Mouse (Mus musculus): ENCODE results near the gene Rhbg.

The Rhbg gene

DNA sequence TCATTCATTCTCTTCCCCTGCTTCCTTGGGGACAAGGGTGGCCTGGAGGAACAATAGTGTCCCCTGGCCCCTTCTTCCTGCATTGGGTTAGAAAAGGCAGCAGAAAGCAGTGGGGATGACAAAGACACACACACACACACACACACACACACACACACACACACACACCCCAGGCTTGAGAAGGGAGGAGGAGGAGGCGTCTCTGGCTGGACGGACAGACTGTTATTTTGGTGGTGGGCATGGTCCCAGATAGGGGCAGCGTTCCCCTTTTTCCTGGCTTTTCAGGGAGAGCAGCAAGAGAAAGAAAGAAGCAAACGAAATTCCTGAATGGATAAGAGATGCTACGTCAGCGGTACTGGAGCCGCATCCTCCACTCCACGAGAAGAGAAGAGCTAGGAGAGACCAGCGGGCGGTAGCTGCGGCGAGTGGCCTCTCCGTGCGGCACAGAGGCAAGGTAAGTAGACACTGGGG is 47.6 kb downstream of the Rhbg start:
- no peak for DNase-seq (ENCODE audit: low spot score)

DNA sequence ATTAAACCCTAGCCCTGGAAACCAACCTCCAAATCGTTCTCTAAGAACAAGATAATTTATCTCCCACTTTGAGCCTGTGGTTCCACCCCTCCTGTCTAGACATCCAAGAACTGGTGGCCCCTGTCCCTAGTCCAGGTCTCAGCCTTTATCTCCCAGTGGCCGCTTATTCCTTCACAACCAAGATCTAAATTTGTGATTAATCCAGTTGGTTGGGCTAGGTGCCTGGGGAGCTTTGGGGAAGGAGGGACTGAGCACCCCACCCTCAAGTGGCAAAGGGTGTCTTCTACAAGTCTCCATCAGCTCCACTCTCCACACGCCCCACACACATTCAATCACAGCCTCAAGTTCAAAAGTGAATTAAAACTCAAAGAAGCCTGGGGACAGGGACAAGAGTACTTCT is 48.0 kb downstream of the Rhbg start:
- DNase-seq (ENCODE audit: low spot score) = no peak

DNA sequence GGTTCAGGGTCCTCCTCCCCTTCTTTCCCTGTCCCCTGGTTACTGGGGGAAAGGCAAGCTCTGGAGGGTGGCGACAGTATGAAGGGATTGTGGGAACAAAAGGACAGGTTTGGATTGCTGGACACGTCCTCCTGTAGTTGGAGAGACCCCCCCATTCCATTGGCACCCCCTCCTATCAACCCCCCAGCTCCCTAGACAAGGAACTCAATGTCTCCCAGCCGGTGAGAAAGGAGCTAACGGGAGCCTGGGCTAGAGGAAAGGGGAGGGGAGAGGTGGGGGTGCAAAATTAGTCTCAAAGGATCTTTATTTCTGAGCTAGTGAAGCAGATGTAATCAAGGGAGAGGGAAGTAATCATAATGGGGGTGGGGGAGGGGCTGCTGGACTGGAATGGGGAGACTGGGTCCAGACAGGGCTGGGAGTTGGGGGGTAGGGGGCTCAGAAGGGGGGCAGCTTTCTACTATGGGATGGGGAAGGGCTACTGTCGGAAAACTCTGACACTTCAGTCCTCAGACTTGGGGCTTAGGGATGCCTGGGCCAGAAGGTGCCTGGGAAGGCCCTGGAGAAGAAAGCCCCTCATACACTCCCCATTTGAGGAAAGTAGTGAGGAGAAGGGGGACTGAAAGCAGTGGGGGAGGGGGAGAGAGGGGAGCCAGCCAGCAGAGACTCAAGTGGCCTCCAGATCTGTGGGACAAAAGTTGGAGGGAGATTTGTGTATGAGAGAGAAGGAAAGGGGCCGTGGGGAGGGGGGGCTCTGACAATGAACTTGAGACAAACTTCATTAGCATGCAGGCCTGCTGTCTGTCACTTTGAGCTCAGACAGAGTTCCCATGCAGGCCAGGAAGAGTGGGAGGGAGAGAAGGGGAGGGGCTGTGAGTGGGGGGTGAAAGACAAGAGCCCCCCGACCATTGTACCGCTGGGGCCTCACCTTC is 48.7 kb downstream of the Rhbg start:
- DNase-seq (ENCODE audit: low spot score) = no peak

DNA sequence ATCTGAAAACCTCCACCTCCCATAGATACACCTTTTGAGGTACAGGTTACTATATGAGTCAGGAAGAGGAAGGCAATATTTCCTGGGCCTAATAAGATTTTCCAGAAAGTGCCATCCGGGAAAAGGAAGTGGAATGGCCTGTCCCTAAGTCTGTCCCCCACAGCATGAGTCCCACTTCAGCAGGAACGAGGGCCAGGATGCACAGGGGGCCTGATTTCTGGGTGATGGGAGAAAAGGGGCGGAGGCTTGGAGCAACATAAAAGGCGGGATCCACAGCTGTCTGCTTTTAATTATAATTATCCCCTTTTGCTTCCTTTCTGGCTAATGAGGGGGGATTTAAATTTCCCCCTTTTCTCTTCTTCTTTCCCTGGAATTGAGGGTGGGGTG is 49.3 kb downstream of the Rhbg start:
- no peak for DNase-seq (ENCODE audit: low spot score)

DNA sequence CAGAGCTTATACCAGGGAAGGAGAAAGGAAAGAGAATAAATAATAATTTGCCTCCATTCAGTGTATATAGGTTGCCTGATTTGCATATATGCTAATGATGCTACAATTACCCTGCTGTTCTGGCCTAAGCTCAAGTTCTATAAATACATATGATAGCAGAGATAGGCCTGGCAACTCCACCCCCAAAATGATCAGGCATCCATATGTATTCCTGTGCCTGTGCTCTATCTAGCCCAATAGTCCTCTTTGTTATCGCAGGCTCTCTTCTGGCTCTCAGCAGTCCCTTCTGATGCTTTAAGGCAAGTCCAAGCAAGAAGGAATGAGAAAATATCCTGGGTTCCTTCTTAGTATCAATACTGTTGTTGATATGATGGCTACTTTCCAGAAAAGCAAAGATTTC is 49.8 kb downstream of the Rhbg start:
- DNase-seq (ENCODE audit: low spot score) = no peak

DNA sequence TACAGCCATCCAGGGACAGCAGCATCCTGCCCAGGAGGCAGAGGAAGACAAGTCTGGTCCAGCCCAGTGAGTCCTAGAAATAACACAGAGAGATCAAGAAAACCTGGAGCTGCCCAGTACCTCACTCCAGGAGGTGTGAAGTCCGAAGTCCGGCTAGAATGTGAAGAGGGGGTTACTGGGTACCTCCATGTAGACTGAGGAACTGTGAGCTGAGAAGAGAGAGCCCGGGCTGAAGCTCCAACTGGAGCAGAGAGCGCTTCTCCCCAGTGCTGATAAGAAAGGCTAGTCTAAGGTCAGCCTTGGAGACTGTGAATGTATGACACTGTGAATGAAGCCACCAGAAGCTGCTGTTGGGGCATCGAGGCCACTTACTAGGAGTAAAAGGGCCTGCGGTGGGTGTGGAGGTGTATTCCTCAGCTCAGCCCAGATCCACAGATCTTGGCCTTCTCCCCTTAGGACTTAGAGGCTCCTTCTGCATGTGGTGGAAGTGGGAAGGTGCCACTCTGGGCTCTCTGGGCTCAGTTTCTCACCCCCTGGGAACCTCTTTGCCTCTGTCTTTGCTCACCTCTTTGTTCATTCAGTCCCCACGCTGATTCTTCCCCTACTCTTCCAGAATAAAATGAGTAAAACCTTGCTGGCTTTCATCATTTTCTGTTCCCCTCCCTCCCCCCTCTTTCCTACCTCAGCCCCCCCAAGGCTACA is 50.4 kb downstream of the Rhbg start:
- DNase-seq (ENCODE audit: low spot score) = no peak

DNA sequence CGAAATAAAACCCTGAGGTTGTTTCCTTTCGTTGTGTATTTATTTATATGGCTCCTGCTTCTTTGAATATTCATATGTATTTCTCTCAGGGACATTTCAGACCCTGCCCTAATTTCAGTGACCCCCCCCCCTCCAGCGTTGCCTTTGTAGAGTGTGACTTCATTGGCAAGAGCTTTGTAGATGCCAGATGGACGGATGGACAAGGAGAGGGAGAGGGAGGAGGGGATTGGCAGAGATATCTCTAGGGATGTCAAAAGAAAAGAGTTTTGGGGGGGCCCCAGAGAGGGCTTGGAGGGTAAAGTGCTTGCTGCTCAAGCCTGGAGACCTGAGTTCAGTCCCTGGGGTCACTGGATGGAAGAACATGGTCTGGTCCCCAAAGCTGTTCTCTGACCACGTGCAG is 51.1 kb downstream of the Rhbg start:
- DNase-seq (ENCODE audit: low spot score) = no peak

DNA sequence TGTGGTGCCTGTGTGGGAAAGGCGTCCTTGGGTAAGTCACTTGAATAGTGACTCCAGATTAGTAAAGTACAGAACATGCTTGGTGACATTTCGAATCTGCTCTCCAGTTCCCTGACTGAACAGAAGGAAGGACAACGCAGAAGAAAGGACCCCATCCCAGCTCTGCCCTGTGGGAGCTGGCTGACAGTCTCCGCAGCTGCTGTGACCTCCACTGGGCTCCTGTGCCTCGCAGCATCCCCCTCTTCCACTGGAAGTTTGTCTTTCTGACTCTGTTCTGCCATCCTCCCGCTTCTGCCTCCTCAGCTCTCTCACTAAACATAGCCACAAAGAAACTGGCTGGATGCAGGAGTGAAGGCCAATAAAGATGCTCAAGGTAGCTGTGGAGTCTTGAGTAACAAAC is 51.5 kb downstream of the Rhbg start:
- DNase-seq (ENCODE audit: low spot score) = no peak

DNA sequence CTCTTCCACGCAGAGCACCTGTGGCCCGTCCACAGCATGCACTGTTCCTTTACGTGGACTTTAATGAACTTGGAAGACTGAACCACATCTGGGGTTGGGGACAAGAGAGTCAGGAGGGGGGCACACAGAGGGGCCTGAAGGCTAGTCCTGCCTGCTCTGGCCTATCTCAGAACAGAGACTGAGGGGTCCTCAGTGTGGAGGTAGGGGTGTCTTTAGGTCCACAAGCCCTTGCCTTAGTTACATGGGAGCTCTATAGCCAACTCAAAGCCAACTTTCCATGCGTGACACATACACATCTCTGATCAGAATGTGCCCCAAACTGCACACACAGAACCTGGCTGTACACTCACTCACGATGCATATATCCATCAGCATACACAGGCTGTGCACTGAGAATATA is 52.9 kb downstream of the Rhbg start:
- DNase-seq (ENCODE audit: low spot score) = no peak

DNA sequence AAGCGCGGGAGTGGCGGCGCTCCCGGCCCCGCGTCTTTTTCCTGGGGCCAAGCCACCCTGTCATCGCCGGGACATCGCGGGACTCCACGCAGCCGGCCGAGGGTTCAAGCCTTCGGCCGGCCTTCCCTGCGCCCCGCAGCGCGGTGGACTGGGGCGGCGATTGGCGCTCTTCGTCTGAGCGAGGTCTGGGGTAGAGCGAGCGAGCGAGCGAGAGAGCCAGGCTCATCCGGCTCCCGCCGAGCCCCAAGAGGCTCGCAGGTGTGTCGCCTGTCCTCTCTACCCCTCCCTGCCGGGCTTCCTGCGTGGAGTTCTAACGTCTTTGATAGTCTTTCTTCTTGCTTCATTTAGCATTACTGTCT is 53.6 kb downstream of the Rhbg start:
- DNase-seq (ENCODE audit: low spot score) = no peak

DNA sequence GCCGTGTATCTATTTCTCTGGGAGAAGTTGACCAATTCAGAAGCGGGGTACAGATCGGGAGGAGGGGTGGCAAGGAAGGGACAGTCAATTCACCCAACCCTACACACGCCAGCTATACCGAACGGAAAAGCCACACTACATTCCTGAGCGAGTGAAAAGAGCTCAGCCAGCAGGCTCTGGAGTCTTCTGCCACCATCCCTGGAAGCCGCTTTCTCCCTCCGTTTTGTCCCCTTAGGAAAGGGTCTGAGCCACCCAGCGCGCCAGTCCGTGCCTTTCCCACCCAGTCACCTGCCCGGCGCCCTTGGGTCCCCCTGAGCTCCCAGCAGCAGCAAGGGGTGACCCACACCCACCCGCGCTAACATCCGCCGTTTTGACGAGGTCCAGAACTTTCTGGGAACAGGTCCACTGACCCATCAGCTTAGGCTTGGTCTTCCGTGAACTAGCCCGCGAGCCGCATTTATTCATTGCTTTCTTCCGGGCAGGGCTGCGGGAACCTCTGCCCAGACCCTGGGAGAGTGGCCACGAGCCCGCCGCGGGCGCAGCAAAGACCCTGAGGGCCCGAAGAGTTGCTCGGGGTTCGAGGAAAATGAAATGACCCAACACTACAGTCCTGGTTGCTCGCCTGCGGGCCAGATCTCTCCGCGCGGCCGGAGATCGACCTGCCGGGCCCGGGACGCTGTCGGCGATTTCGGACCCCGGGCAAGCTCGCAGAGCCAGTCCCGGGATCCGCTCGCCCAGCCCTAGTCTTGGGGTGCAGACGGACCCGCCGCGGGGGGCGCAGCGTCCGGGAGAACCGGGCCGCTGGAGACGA is 54.1 kb downstream of the Rhbg start:
- DNase-seq (ENCODE audit: low spot score) = no peak

DNA sequence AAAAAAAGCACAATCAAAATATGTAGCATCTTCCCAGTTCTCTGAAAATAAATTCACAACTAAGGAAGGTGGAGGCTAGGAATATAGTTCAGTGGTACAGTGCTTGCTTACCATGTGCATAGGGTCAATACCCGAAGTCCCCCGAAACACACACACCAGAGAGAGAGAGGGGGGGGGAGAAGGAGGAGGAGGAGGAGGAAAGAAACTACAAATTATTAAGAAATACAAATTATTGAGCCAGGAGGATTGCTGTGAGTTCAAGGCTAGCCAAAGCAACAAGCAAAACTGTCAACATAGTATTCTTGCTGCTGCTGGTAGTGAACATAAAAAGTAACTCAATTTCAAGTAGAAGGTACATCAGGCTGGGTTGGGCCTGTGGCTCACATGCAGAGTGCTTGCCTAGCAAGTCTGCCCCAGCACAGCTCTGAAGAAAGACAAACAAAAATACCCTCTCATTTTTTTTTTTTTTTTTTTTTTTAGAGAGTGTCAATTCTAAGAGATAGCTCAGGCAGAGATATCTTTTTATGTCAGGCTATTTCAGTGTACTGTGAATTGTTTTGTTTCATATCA is 54.9 kb downstream of the Rhbg start:
- DNase-seq (ENCODE audit: low spot score) = no peak

DNA sequence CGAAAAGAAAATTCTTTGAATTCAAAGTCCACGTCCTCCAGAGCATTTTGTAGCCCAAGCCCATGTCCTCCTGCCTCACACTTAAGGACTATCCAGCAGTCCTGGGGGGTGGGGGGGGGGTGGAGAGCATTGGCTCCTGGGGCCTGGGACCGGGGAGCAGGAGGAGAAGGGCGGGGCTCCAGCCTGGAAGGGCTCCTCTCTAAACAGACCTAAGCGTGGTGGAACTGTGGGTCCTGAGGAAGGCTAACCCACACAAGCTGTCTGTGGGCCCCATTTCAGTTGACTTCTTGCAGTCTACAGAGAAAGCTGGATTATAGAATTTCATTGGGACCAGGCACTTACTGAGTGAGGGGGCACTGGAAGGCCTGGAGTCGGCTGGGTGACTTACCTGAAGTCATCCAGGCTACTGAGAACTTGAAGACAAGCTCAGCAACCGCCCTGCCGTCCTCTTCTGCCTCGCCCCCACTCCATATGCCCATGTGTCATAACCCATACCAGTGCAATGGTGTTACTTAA is 55.9 kb downstream of the Rhbg start:
- no peak for DNase-seq (ENCODE audit: low spot score)

DNA sequence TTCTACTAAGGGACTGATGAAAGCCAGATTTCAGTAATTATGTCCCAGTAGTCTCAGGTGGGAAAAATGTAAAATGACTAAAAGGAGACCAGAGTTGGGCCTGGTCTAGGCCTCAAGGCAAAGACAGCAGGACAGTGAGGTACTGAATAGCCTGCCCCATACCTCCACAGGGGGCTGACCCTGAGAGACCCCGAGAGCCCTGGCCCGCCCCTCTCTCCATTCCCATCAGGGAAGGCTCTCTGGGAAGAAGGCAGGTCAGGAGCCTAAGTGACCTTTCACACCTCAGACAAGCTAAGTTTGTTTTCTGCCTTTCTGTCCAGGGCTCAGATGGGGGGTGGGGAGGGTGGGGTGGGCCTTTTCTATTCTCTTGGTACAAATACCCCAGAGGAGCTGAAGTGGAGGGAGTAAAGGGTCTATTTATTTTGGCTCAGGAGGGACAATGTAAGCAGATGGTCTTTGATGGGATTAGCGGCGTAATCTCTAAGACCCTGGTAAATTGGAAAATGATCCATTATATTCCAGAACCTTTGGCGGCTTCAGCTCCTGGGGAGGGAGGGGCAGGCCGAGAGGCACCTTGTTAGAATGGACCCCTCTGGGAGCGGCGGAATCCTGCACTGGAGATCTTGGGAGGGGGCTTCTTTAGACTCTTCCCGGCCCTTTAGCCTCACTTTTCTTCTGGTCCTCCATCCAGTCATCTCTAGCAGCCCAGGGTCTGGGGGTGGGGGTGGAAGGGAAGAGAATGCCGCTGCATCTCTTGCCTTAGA is 56.6 kb downstream of the Rhbg start:
- DNase-seq (ENCODE audit: low spot score) = no peak
